Comparison of ENCODE assay signal across 9 mouse cellular contexts in genomic region chr4:120589815-120590422, GRCm38 (mm10). TPM values are rescaled to one million over a fixed set of nuclear protein-coding genes. Genes with fewer than 3 reads are reported as not detected.
DNase-seq lines count a peak whose midpoint lies in the region; ATAC-seq and TF ChIP-seq lines count a peak whose summit lies in the region.
"Had no signal": no experiment of that assay in that cellular context is flagged by ENCODE, and none has a peak within 500 bp of the region (broad histone marks: within the 10 kb centered on the region; RNA-seq: fewer than 3 reads in every experiment).

No protein-coding gene starts in this region.

- no peaks in the 10 kb centered on the region for H3K9me3 ChIP-seq in embryonic facial prominence, embryonic 14.5 days (ENCODE audit: control insufficient read depth, low read length)
- H3K9me3 ChIP-seq in heart, postnatal 0 days (replicated peaks; ENCODE audit: control insufficient read depth, low read length) = no peaks in the 10 kb centered on the region
- H3K9me3 ChIP-seq in liver, postnatal 0 days (ENCODE audit: low read length) = no peaks in the 10 kb centered on the region
- H3K9me3 ChIP-seq in neural tube, embryonic 14.5 days (ENCODE audit: control insufficient read depth, low read length) = no peaks in the 10 kb centered on the region

- TF ChIP-seq EP300 in heart, postnatal 0 days (IDR thresholded peaks at IDR 0.05; ENCODE audit: low read depth) = no peak
- TF ChIP-seq EP300 in liver, postnatal 0 days (IDR thresholded peaks at IDR 0.05; ENCODE audit: low read depth) = no peak

- H3K27ac ChIP-seq in embryonic facial prominence, embryonic 14.5 days (replicated peaks; ENCODE audit: low read depth, low read length) = no peak overlapping the region
- peak overlapping the region; percentile 34; the same call in 1 of the 2 replicates for H3K27ac ChIP-seq in heart, postnatal 0 days (ENCODE audit: low read depth)
- H3K27ac ChIP-seq in liver, postnatal 0 days (ENCODE audit: low read depth) = no peak overlapping the region
- H3K27ac ChIP-seq in neural tube, embryonic 14.5 days (ENCODE audit: low read depth, low read length) = no peak overlapping the region
- H3K27ac ChIP-seq in thymus, adult 2 months (ENCODE audit: control insufficient read depth, insufficient read depth, low read length) = no peak overlapping the region

- no peaks in the 10 kb centered on the region for H3K36me3 ChIP-seq in embryonic facial prominence, embryonic 14.5 days (ENCODE audit: control insufficient read depth, insufficient read depth, low read length)
- no peaks in the 10 kb centered on the region for H3K36me3 ChIP-seq in heart, postnatal 0 days (replicated peaks; ENCODE audit: control insufficient read depth, insufficient read depth, low read length)
- no peaks in the 10 kb centered on the region for H3K36me3 ChIP-seq in liver, postnatal 0 days (replicated peaks; ENCODE audit: insufficient read depth, low read length)
- H3K36me3 ChIP-seq in neural tube, embryonic 14.5 days (ENCODE audit: control insufficient read depth, insufficient read depth, low read length) = no peaks in the 10 kb centered on the region
- no peaks in the 10 kb centered on the region for H3K36me3 ChIP-seq in thymus, adult 2 months (ENCODE audit: control insufficient read depth, insufficient read depth, low read length)

- H3K4me1 ChIP-seq in embryonic facial prominence, embryonic 14.5 days (ENCODE audit: control insufficient read depth, insufficient read depth, low read length) = no peaks in the 10 kb centered on the region
- H3K4me1 ChIP-seq in heart, postnatal 0 days (ENCODE audit: control insufficient read depth, insufficient read depth) = peaks cover 9% of the 10 kb centered on the region; the same call in 1 of the 2 replicates
- peaks cover 14% of the 10 kb centered on the region for H3K4me1 ChIP-seq in liver, postnatal 0 days (ENCODE audit: insufficient read depth)
- H3K4me1 ChIP-seq in neural tube, embryonic 14.5 days (ENCODE audit: control insufficient read depth, insufficient read depth, low read length) = no peaks in the 10 kb centered on the region
- H3K4me1 ChIP-seq in thymus, adult 2 months (replicated peaks; ENCODE audit: control insufficient read depth, insufficient read depth, low read length) = peaks cover 3% of the 10 kb centered on the region

- 25% methylated on average over 5 of the region's 5 CpGs for WGBS in embryonic facial prominence, embryonic 14.5 days
- 29% methylated on average over 5 of the region's 5 CpGs for WGBS in heart, postnatal 0 days
- 27% methylated on average over 5 of the region's 5 CpGs for WGBS in liver, postnatal 0 days (ENCODE audit: insufficient replicate concordance)
- 30% methylated on average over 5 of the region's 5 CpGs for WGBS in neural tube, embryonic 14.5 days
- WGBS in thymus, adult 2 months = 35% methylated on average over 5 of the region's 5 CpGs

- peak; percentile 55 to 68 for DNase-seq in adrenal gland, postnatal 36 days
- peak; percentile 91 for DNase-seq in embryonic facial prominence, embryonic 14.5 days (ENCODE audit: low spot score)
- DNase-seq in heart, postnatal 0 days (ENCODE audit: low spot score) = peak; percentile 88
- DNase-seq in kidney, postnatal 36 days = peak; percentile 68 to 77
- DNase-seq in liver, postnatal 0 days = peak; percentile 75
- DNase-seq in thymus, adult 2 months = peak; percentile 64

- no peak overlapping the region for H3K9ac ChIP-seq in embryonic facial prominence, embryonic 14.5 days (ENCODE audit: low read depth, low read length)
- H3K9ac ChIP-seq in heart, postnatal 0 days (replicated peaks; ENCODE audit: low read depth, low read length) = peak overlapping the region; percentile 42
- H3K9ac ChIP-seq in liver, postnatal 0 days (replicated peaks) = no peak overlapping the region
- H3K9ac ChIP-seq in neural tube, embryonic 14.5 days (replicated peaks; ENCODE audit: low read depth, low read length) = no peak overlapping the region

- H3K27me3 ChIP-seq in embryonic facial prominence, embryonic 14.5 days (replicated peaks; ENCODE audit: control insufficient read depth, insufficient read depth, low read length) = peaks cover 13% of the 10 kb centered on the region; the same call in 1 of the 2 replicates
- no peaks in the 10 kb centered on the region for H3K27me3 ChIP-seq in heart, postnatal 0 days (ENCODE audit: control insufficient read depth, insufficient read depth, low read length)
- no peaks in the 10 kb centered on the region for H3K27me3 ChIP-seq in liver, postnatal 0 days (ENCODE audit: insufficient read depth, low read length)
- H3K27me3 ChIP-seq in neural tube, embryonic 14.5 days (ENCODE audit: control insufficient read depth, insufficient read depth, low read length) = 0 out of 2 replicates have a peak, but pooled peaks cover 2% of the 10 kb centered on the region
- no peaks in the 10 kb centered on the region; the same call in 1 of the 2 replicates for H3K27me3 ChIP-seq in thymus, adult 2 months (ENCODE audit: control insufficient read depth, insufficient read depth, low read length)

- H3K4me2 ChIP-seq in embryonic facial prominence, embryonic 14.5 days (ENCODE audit: low read depth, low read length) = no peak overlapping the region
- peak overlapping the region; percentile 32 for H3K4me2 ChIP-seq in heart, postnatal 0 days (ENCODE audit: low read depth, low read length)
- H3K4me2 ChIP-seq in liver, postnatal 0 days (ENCODE audit: low read depth, low read length) = peak overlapping the region; percentile 40
- H3K4me2 ChIP-seq in neural tube, embryonic 14.5 days (ENCODE audit: low read depth, low read length) = no peak overlapping the region

- no peak overlapping the region for H3K4me3 ChIP-seq in embryonic facial prominence, embryonic 14.5 days (ENCODE audit: low read depth, low read length)
- no peak overlapping the region for H3K4me3 ChIP-seq in heart, postnatal 0 days (ENCODE audit: low read depth, low read length)
- H3K4me3 ChIP-seq in liver, postnatal 0 days (ENCODE audit: low read depth, low read length) = no peak overlapping the region
- H3K4me3 ChIP-seq in neural tube, embryonic 14.5 days (ENCODE audit: low read depth, low read length) = no peak overlapping the region
- H3K4me3 ChIP-seq in thymus, adult 2 months (ENCODE audit: control insufficient read depth, insufficient read depth, low read length) = no peak overlapping the region

- no peak for TF ChIP-seq POLR2A in thymus, adult 2 months (IDR thresholded peaks at IDR 0.05; ENCODE audit: control insufficient read depth, extremely low read depth, insufficient read depth, low read length, poor library complexity)

- peak; percentile 97 for TF ChIP-seq CTCF in heart, postnatal 0 days (IDR thresholded peaks at IDR 0.05; ENCODE audit: low read depth)
- TF ChIP-seq CTCF in liver, postnatal 0 days (IDR thresholded peaks at IDR 0.05; ENCODE audit: low read depth) = peak; percentile 96
- peak; percentile 59; the same call in 1 of the 2 replicates for TF ChIP-seq CTCF in thymus, adult 2 months (IDR thresholded peaks at IDR 0.05; ENCODE audit: borderline replicate concordance, control insufficient read depth, extremely low read depth, insufficient read depth, low read length, poor library complexity)

- ATAC-seq in CD4-positive, CD25-positive, alpha-beta regulatory T cell, adult 4 months = peak; percentile 98
- peak; percentile 95 for ATAC-seq in embryonic facial prominence, embryonic 14.5 days (ENCODE audit: low read depth)
- ATAC-seq in heart, postnatal 0 days (ENCODE audit: insufficient read depth, low read depth) = peak; percentile 92
- peak; percentile 90 for ATAC-seq in liver, postnatal 0 days
- peak; percentile 96 for ATAC-seq in neural tube, embryonic 14.5 days (ENCODE audit: low read depth)

RNA-seq across cellular contexts. Expression of gene Gm8439, which starts 1.4 kb away (rescaled TPM):
- polyA plus RNA-seq in CD4-positive, CD25-positive, alpha-beta regulatory T cell, adult 4 months (2017; shearing (Covaris generic)) = under 1 TPM in 1 of 2 experiments, not detected in 1; 0.83 TPM
- total RNA-seq in adrenal gland, postnatal 36 days (2021) = not detected
- polyA plus RNA-seq in embryonic facial prominence, embryonic 14.5 days (2014; fragmentation: Nextera tagmentation; extraction: Ambion mirVana) = not detected in 2 replicates
- total RNA-seq in heart, postnatal 0 days (2014; rRNA removed; ENCODE audit: low replicate concordance) = not detected in 2 replicates
- polyA plus RNA-seq in heart, postnatal 0 days (2015; fragmentation: Nextera tagmentation; extraction: Ambion mirVana) = 0.53 TPM in 1 of 2 replicates, not detected in the other
- 0.30 and 0.40 TPM in 2 replicates for polyA plus RNA-seq in liver, postnatal 0 days (2015; fragmentation: Nextera tagmentation; extraction: Ambion mirVana)
- not detected in 2 replicates for polyA plus RNA-seq in neural tube, embryonic 14.5 days (2014; fragmentation: Nextera tagmentation; extraction: Ambion mirVana)
- polyA plus RNA-seq in thymus, adult 2 months (2012; rRNA removed) = not detected in 2 replicates
- total RNA-seq: layer of hippocampus, adult 8-10 months had no signal

RNA-seq across cellular contexts. Expression of gene Ctps, which starts 19.8 kb away (rescaled TPM):
- polyA plus RNA-seq in CD4-positive, CD25-positive, alpha-beta regulatory T cell, adult 4 months (2017; shearing (Covaris generic)) = 10 to 100 TPM; 14.7 to 19.5 TPM
- 10 to 100 TPM; 37.8 to 42.6 TPM for total RNA-seq in adrenal gland, postnatal 36 days (2021)
- polyA plus RNA-seq in embryonic facial prominence, embryonic 14.5 days (2014; fragmentation: Nextera tagmentation; extraction: Ambion mirVana) = 77.3 and 84.1 TPM in 2 replicates
- 61.2 and 79.7 TPM in 2 replicates for total RNA-seq in heart, postnatal 0 days (2014; rRNA removed; ENCODE audit: low replicate concordance)
- polyA plus RNA-seq in heart, postnatal 0 days (2015; fragmentation: Nextera tagmentation; extraction: Ambion mirVana) = 57.8 and 66.6 TPM in 2 replicates
- 13.8 and 14.5 TPM in 2 replicates for polyA plus RNA-seq in liver, postnatal 0 days (2015; fragmentation: Nextera tagmentation; extraction: Ambion mirVana)
- polyA plus RNA-seq in neural tube, embryonic 14.5 days (2014; fragmentation: Nextera tagmentation; extraction: Ambion mirVana) = 91.7 and 95.5 TPM in 2 replicates
- polyA plus RNA-seq in thymus, adult 2 months (2012; rRNA removed) = 13.8 and 14.7 TPM in 2 replicates

RNA-seq across cellular contexts. Expression of gene Slfnl1, which starts 57.9 kb away (rescaled TPM):
- not detected for polyA plus RNA-seq in CD4-positive, CD25-positive, alpha-beta regulatory T cell, adult 4 months (2017; shearing (Covaris generic))
- under 1 TPM; 0.16 to 0.17 TPM for total RNA-seq in adrenal gland, postnatal 36 days (2021)
- not detected in 2 replicates for polyA plus RNA-seq in embryonic facial prominence, embryonic 14.5 days (2014; fragmentation: Nextera tagmentation; extraction: Ambion mirVana)
- total RNA-seq in heart, postnatal 0 days (2014; rRNA removed; ENCODE audit: low replicate concordance) = 0.15 TPM in 1 of 2 replicates, not detected in the other
- 0.07 TPM in 1 of 2 replicates, not detected in the other for polyA plus RNA-seq in heart, postnatal 0 days (2015; fragmentation: Nextera tagmentation; extraction: Ambion mirVana)
- not detected in 2 replicates for polyA plus RNA-seq in liver, postnatal 0 days (2015; fragmentation: Nextera tagmentation; extraction: Ambion mirVana)
- polyA plus RNA-seq in neural tube, embryonic 14.5 days (2014; fragmentation: Nextera tagmentation; extraction: Ambion mirVana) = 0.15 TPM in 1 of 2 replicates, not detected in the other
- 0.24 and 0.35 TPM in 2 replicates for polyA plus RNA-seq in thymus, adult 2 months (2012; rRNA removed)

Comparison
In these comparisons a context has a peak if more than half of its experiments do, and no peak if none do; other contexts are left out.
1. H3K4me2 ChIP-seq: peak in heart, postnatal 0 days (single experiment) and liver, postnatal 0 days (single experiment); none in embryonic facial prominence, embryonic 14.5 days (single experiment) and neural tube, embryonic 14.5 days (single experiment).
2. Peak in every context shown above with its lines, with median percentiles within 50 percentile points of each other: ATAC-seq, DNase-seq and CTCF ChIP-seq.